Mouse (Mus musculus) heart, embryonic 14.5 days (tissue): ENCODE results near the gene Gm21761. TPM values are rescaled to one million over a fixed set of nuclear protein-coding genes. Genes with fewer than 3 reads are reported as not detected.
"Not testable (repeated sequence)": the region's sequence is repeated elsewhere in the genome, so short reads cannot be mapped to it uniquely, and the experiment has no call there.

Experiments used
- ATAC-seq: fragments of 200-750 bp; cut with Nextera tagmentation; 2 replicates; pipeline ENCODE4 v1.8.0; 2017; ENCODE audit warnings: low read depth, moderate TSS enrichment; ENCODE audit not compliant: insufficient number of reproducible peaks, insufficient read depth, low FRiP score
- H3K27ac ChIP-seq, 2 experiments: fragments of 200-500 bp in 1 of 2; fragments of 300-500 bp in 1 of 2; sonication (generic) in 1 of 2; replicated peaks in 1 of 2; 2 replicates each; pipeline ENCODE4 v1.5.1; 2012 to 2014; ENCODE audit warnings: low read depth in 2 of 2, low read length in 2 of 2, control low read depth in 1 of 2, mild to moderate bottlenecking in 1 of 2, mixed read lengths in 1 of 2; ENCODE audit not compliant: control insufficient read depth in 1 of 2, insufficient read depth in 1 of 2
- H3K27me3 ChIP-seq: fragments of 300-500 bp; sonication (generic); 2 replicates; pipeline ENCODE4 v1.6.1; 2014; ENCODE audit warnings: mild to moderate bottlenecking, low read length, control low read depth; ENCODE audit not compliant: control insufficient read depth, insufficient read depth
- H3K36me3 ChIP-seq: fragments of 300-500 bp; sonication (generic); 2 replicates; pipeline ENCODE4 v1.6.1; 2014; ENCODE audit warnings: mild to moderate bottlenecking, control low read depth, low read length, mixed read lengths; ENCODE audit not compliant: control insufficient read depth, insufficient read depth
- H3K4me1 ChIP-seq, 2 experiments: fragments of 200-500 bp in 1 of 2; fragments of 300-500 bp in 1 of 2; sonication (generic) in 1 of 2; 2 replicates each; pipeline ENCODE4 v1.6.1; 2012 to 2014; ENCODE audit warnings: low read length in 2 of 2, control low read depth in 1 of 2, mixed read lengths in 1 of 2; ENCODE audit not compliant: control insufficient read depth in 2 of 2, insufficient read depth in 2 of 2
- H3K4me2 ChIP-seq: fragments of 300-500 bp; sonication (generic); 2 replicates; pipeline ENCODE4 v1.6.1; 2014; ENCODE audit warnings: mild to moderate bottlenecking, low read length
- H3K4me3 ChIP-seq, 2 experiments: fragments of 200-500 bp in 1 of 2; fragments of 300-500 bp in 1 of 2; sonication (generic) in 1 of 2; 2 replicates each; pipeline ENCODE4 v1.5.1; 2012 to 2014; ENCODE audit warnings: low read length in 2 of 2, mild to moderate bottlenecking in 2 of 2, control low read depth in 1 of 2, low read depth in 1 of 2, moderate library complexity in 1 of 2; ENCODE audit not compliant: control insufficient read depth in 1 of 2, insufficient read depth in 1 of 2
- H3K9ac ChIP-seq: fragments of 300-500 bp; sonication (generic); 2 replicates; pipeline ENCODE4 v1.6.1; 2014; ENCODE audit warnings: mild to moderate bottlenecking, low read length
- H3K9me3 ChIP-seq: fragments of 300-500 bp; sonication (generic); 2 replicates; pipeline ENCODE4 v1.6.1; 2016; ENCODE audit warnings: low read length, control low read depth; ENCODE audit not compliant: control insufficient read depth
- WGBS: fragments of 180-500 bp; shearing (Covaris S2); extraction: QIAGEN DNeasy Blood & Tissue Kit; methylation state at CpG from one replicate; pipeline ENCODE4 v1.1.7; 2014; 5-methylcytosine and 5-hydroxymethylcytosine counted together
- polyA plus RNA-seq: library from polyadenylated mRNA; unstranded; fragments of >200 nt; fragmentation: Nextera tagmentation; extraction: Ambion mirVana; gene quantifications from 2 replicates; pipeline ENCODE4 v1.2.1, GENCODE M21; 2014

The Gm21761 gene
- polyA plus RNA-seq, 1 experiment from 2014 or later = not detected

DNA sequence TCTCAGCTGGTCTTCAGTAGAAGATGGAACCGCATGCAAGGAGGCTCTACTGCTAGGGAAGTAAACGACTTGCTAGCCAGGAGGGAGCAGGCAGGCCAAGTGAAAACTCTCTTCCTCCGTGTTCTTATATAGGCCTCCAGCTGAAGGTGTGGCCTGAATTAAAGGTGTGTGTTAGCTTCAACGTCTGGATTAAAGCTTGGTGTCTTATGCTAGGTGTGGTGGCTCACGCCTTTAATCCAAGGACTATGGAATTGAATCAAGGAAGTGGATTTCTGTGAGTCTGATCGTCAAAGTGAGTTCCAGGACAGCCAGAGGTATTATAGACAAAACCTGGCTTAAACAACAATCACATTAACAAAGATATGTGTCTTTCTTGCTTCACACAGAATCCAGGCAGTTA is 21.6 kb upstream of the Gm21761 start, which contains the start of gene B020031M17Rik:
Gene B020031M17Rik (minus strand): TSS at position 101 of the 400 bp plus-strand sequence.
- WGBS = 67% methylated on average over 3 of the region's 6 CpGs
- H3K27ac ChIP-seq, H3K27me3 ChIP-seq, ATAC-seq, H3K36me3 ChIP-seq, H3K4me2 ChIP-seq, H3K4me1 ChIP-seq, H3K4me3 ChIP-seq, H3K9ac ChIP-seq, H3K9me3 ChIP-seq: not testable (repeated sequence)

DNA sequence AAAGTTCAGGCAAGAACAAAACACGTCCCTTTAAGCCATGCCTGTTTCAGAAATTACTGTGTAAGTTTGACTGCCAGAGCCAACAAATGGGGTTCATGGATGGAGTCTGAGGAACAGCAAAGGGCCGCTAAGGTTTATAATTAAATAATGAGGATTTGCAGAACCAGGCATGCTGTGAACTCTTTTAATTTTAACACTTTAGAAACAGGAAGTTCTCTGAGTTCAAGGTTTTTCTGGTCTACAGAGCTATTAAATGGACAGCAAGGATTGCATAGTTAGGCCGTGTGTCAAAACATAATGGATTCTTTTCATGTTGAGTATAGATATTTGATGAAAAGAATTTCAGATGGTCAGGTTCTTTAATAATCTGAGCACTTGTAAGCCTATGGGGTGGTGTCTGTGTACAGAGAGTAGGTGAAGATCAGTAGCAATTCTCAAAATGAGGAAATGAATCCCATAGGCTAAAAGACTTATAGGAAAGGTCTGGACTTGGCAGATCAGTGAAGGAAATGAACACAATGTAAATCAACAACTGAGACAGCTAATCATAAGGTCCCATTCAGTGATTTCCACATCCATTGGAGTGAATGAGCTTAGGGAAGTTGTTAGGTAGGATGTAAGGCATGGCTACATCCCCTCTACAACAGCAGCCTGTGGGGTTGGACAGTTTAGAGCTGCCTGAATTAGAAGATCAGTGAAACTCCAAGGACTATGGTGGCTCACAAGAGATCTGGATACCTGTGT is 4.3 kb downstream of the Gm21761 start:
- H3K27ac ChIP-seq, H3K4me1 ChIP-seq, H3K27me3 ChIP-seq, H3K4me3 ChIP-seq, H3K36me3 ChIP-seq, H3K9ac ChIP-seq, ATAC-seq, H3K4me2 ChIP-seq, H3K9me3 ChIP-seq: not testable (repeated sequence)
- 67% methylated on average over 2 of the region's 3 CpGs for WGBS

DNA sequence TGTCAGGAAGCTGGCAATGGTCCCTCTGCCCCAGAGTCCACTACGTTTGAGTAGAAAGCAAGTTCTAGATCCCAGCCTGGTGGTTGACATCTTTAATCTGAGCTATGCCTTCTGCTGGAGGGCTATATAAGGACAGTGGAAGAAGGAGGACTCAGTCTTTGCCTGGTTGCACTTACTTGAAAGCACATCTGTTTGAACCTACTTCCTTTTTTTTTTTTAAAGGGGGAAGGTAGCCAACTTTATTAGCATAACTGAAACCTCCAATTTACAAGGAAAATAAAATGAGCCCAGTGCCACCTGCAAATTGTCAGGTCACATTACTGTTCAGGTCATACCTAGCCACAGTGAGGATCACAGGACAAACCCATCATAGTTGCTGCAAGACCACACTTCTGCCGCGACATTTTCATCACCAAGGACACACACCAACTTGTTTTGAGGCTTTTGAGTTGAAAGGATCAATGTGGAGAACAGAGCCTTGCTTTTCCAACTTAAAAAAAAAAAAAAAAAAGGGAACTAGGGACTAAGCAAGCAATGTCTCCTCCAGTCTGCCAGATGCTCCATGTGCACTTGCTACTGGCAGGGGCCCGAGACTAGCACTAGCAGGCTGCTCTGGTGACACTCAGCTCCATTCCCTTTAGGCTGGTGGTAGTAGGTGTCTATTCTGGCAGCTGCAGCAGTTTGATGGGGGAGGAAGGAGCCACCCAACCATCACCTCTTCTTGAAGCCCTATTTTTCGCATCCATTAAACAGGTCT is 11.9 kb downstream of the Gm21761 start:
- H3K4me3 ChIP-seq, H3K4me2 ChIP-seq, H3K4me1 ChIP-seq, H3K9me3 ChIP-seq, H3K27ac ChIP-seq, H3K9ac ChIP-seq, H3K27me3 ChIP-seq, H3K36me3 ChIP-seq, ATAC-seq: not testable (repeated sequence)
- WGBS = 73% methylated on average over 4 of the region's 5 CpGs

DNA sequence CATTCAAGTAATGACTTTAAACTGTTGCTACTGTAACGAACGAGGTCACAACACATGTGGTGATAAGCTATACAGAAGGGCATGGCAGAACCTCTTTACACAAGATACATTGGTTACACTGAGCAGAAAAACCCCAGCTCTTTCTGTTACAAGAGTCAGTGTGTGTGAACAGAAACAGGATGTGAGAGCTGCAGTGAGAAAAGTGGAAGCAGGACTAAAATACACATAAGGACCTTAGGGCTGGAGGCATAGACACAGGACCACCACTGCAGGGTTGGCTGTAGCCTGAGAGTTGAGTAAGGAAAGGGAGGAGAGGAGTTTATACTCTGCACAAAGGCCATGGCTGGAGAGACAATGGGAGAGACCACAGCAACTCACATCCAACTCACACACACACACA is 12.6 kb downstream of the Gm21761 start:
- H3K9ac ChIP-seq, H3K4me1 ChIP-seq, H3K36me3 ChIP-seq, H3K4me2 ChIP-seq, ATAC-seq, H3K9me3 ChIP-seq, H3K27ac ChIP-seq, H3K4me3 ChIP-seq, H3K27me3 ChIP-seq: not testable (repeated sequence)
- 25% methylated on average over 2 of the region's 2 CpGs for WGBS

DNA sequence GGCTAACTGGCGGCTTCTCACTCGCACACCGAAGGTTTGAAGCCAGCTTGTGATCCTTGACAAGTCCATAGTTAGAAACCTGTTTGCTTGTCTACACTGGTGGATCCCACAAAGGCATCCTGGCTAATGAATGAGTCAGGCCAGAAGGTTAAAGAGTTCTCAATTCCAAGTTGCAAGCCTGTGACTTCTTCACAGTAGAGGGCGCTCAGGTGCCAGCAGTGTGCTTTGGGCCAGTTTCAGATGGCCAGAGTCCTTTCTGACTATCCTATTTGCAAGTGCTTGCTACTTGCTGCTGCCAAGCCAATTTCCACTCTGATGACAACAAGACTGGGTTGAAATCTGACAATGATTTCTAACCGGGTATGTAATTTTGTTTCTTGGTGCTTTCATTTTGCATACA is 30.5 kb downstream of the Gm21761 start:
- not testable (repeated sequence) for H3K9me3 ChIP-seq, H3K27ac ChIP-seq, H3K4me1 ChIP-seq, H3K36me3 ChIP-seq, ATAC-seq, H3K4me2 ChIP-seq, H3K9ac ChIP-seq, H3K4me3 ChIP-seq, H3K27me3 ChIP-seq
- WGBS = 55% methylated on average over 4 of the region's 5 CpGs

DNA sequence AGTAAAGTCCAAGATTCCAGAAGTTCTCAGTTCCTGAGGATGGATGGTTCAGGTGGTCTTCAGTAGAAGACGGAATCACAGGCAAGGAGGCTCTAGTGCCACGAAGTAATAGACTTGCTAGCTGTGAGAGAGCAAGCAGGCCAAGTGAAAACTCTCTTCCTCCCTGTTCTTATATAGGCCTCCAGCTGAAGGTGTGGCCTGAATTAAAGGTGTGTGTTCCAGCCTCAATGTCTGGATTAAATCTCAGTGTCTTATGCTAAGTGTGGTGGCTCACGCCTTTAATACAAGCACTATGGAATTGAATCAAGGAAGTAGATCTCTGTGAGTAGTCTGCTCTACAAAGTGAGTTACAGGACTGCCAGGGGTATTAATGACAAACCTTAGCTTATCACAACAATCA is 34.4 kb downstream of the Gm21761 start, which contains the start of gene Tcstv1:
Gene Tcstv1 (minus strand): TSS at position 101 of the 400 bp plus-strand sequence.
- ATAC-seq, H3K4me2 ChIP-seq, H3K4me3 ChIP-seq, H3K27me3 ChIP-seq, H3K9me3 ChIP-seq, H3K27ac ChIP-seq, H3K4me1 ChIP-seq, H3K9ac ChIP-seq, H3K36me3 ChIP-seq: not testable (repeated sequence)
- WGBS = 67% methylated on average over 3 of the region's 3 CpGs

DNA sequence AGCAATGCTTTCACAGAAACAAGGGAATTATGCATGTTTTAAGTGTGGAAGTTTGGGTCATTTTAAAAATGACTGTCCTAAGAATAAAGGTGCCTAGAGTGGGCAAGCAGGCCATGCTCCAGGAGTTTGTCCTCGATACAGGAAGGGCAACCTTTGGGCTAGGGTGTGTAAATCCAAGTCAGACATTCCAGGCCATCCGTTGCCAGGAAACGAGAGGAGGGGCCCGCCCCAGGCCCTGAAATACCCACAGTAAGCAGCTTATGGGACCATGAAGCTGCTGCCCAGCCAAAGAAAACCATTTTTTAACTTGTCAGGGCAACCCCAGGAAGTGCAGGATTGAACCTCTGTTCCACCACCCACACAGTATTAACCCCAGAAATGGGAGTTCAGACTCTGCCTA is 42.2 kb downstream of the Gm21761 start:
- not testable (repeated sequence) for H3K4me2 ChIP-seq, H3K27me3 ChIP-seq, H3K4me1 ChIP-seq, ATAC-seq, H3K36me3 ChIP-seq, H3K4me3 ChIP-seq, H3K9ac ChIP-seq, H3K9me3 ChIP-seq, H3K27ac ChIP-seq
- WGBS = 50% methylated on average over 4 of the region's 4 CpGs
